Mouse (Mus musculus): ENCODE data around the gene Bbs7.

GRCm38 (mm10) chr3:36613202-36613907 is at the start of gene Bbs7:
- no peak for TF ChIP-seq POLR2A (IDR thresholded peaks at IDR 0.05; ENCODE audit: control insufficient read depth, extremely low read depth, insufficient read depth, low read length, poor library complexity)
- 0 out of 2 replicates have a peak, but pooled peaks have one; percentile 22 for TF ChIP-seq CTCF (IDR thresholded peaks at IDR 0.05; ENCODE audit: borderline replicate concordance, control insufficient read depth, extremely low read depth, insufficient read depth, low read length, poor library complexity)
